Mouse (Mus musculus) heart, adult 11 months (tissue): ENCODE data around the gene Galnt14.

Experiments
- DNase-seq: peaks from one replicate; pipeline ENCODE4 v3.0.0; 2022

The Galnt14 gene

DNA sequence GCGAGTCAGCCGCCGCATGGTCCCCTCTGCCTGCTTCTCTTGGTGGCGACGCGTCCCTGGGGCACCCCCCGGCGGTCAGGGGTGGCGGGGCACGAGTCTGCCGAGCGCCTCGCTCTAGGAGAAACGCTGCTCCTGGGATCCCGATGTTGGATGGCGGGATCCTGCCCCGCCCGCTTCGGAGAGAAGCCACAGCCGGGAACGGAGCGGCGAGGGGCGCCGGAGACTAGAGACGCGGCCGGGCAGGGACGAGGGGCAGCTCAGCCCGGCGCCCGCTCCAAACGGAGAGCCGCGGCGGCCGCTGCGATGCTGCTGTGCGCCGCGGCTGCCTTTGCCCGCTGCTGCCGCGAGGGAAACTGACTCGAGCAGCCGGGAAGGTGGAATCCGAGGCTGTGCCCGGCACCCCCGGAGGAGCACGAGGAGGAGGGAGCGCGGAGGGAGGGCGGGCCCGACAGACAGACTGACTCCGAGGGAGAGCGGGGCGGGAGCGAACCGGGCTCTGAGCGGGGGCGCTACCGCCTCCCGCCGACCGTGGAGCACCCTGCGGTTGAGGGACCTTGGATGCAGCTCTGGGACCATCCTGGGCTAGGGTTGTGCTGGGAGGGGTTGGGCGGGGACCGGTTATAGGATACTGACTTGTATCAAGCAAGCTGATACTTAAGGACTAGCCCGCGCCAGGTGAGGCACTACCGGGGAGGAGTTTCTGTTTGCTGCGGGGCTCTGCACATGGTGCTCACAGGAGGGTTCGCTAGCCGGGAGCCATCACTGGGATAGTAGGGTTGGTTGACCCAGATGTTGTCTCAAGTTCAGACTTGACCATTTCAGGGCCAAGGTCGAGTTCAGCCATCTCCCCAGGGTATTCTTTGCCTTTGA, at the start of gene Galnt14:
TSS of gene Galnt14 (minus strand) at position 412 of the 870 bp plus-strand sequence.
- peak; percentile 88 for DNase-seq

DNA sequence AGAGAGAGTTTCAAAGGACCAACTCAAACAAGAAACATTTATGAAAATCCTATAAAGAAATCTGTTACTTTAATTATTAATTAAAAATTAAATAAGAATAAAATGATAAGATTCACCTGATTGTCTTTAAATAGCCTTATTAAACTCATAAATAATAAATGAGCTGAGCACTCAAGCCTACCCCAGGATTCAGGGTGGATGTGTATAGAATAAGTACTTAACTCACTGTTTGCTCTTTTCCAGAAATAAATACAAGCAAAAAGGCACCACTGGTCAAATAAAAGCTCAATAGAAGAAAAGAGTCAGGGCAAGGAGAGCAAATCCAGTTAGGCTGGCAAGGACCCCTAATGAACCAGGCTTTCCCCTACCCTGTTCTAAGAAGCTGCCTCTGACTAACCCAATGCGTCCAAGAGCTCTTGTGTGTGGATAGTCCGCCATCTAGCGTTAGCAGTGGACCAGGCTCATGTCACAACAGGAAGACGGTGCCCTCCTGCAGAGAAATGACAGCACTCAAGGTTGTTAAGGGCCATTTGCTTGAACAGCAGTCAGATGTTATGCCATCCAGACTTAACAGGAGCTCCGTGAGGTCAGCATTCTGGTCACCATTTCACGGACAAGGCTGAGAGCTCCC, 33.5 kb upstream of the Galnt14 start:
- peak; percentile 93 for DNase-seq

DNA sequence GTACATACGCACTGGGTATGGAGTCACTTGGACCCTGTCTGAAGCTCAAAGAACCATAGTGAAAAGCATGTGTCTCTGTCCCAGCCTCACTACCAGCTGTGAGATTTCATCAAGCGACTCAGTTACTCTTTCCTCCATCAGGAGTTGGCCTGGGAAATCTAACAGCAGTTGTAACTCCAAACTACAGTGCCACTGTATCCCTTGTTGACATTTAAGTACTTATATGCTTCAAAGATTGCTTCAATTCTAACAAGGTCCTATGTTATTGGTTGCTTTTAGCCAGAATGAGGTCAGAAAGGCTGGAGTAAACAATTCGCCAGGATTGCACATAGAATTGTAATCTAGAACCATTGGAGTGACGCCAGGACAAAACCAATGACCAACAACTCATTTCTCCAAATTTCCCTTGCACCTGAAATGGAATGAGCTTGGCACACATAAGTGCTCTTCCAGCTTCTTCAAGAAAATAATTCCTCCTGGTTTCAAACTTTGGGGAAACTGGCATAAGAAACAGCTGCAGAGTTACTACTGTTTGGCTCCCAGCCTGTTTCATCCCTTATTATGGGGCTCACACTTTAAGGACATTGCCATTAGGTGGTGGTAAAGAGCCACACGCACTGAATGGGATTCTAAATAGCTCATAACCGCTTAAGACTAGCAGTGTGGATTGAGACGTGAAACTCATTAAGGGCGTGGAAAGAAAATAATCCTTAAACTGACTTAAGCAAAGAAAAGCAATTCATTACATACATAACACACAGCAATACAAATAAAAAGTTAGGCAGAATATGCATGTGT, 13.8 kb upstream of the Galnt14 start:
- no peak for DNase-seq

DNA sequence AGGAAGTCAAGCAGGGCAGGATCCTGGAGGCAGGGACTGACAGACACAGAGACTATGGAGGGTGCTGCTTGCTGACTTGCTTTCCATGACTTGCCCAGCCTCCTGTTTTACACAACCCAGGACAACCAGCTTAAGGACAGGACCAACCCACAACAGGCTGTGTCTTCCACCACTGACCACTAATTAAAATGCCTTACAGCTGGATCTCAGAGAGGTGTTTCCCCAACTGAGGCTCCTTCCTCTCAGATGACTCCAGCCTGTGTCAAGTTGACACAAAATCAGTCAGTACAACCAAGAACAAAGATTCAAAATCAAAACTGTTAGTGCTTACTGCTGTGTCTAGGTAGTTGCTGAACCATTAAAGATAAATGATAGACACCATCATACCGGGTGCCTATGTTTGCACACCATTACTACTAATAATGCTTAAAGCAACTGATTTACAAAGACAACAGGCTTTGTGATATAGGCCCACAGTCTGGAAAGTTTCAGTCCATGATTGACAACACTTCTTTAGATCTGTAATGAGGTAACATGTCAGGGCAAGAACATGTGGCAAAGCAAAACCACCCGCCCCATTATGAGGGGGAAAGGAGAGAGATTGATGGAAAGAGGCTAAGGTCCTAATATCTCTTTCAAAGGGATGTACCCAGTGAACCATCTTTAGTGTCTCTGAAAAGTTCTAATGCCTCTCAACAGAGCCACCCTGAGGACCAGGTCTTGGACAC, 8.9 kb upstream of the Galnt14 start:
- DNase-seq = peak; percentile 50

- peak; percentile 64 for DNase-seq
Observed at GRCm38 (mm10) chr17:73716684-73717083, 6.4 kb upstream of the Galnt14 start.

DNA sequence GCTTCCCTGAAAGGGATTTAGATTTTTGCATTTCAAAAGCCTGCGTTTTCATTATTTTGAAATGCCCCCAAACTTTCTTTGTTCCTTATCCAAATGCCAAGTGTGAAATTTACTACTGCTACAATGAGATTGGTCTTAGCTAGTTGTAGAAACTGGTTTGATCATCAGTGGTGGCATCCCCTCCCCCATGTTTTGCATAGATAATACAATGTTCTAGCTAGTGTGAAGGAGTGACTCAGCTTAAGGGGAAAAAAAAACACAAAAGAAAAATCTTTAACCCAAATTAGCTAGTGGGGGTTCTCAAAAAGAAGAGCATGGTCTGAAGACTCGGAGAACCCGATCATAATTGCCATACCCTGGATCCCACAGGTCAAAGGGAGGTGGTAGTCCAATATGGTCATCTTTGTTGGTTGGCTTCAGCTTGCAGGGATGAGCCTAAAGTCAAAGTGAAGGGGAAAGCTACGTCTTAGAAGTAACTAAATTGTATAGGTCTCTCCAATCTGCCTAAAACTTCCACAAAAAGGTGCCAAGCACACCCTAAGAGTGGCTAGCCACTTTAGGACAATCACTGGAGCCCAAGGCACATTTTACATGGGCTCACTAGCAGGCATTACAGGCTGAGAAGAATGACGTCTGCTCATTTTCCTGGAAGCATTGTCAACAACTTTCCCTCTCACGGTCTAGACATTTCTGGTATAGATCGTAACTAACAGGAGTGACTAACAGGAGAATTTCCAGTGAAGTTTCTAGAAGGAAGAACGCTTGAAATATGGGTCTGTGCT, 4.4 kb upstream of the Galnt14 start:
- DNase-seq = no peak

- DNase-seq = no peak
Observed at GRCm38 (mm10) chr17:73713347-73713746, 3.1 kb upstream of the Galnt14 start.

DNA sequence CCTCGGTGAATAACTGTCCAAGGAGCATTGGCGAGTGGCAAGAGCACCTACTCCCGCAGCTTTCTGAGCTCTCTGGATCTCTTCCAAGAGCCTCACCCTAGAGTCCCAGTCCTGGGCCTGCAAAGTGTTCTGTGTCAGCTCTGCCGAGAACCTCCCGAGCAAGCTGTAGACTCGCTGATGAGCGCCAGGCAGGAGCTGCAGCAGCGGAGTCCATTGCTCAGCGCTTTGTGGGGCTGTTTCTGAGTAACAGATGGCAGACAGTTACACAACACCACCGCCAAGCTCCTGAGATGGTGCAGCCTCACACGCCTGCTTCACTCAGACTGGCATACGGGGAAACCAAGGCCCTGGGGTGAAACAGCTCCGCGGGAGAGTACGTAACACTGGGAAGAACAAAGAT, 1.7 kb upstream of the Galnt14 start:
- DNase-seq = peak; percentile 78

DNA sequence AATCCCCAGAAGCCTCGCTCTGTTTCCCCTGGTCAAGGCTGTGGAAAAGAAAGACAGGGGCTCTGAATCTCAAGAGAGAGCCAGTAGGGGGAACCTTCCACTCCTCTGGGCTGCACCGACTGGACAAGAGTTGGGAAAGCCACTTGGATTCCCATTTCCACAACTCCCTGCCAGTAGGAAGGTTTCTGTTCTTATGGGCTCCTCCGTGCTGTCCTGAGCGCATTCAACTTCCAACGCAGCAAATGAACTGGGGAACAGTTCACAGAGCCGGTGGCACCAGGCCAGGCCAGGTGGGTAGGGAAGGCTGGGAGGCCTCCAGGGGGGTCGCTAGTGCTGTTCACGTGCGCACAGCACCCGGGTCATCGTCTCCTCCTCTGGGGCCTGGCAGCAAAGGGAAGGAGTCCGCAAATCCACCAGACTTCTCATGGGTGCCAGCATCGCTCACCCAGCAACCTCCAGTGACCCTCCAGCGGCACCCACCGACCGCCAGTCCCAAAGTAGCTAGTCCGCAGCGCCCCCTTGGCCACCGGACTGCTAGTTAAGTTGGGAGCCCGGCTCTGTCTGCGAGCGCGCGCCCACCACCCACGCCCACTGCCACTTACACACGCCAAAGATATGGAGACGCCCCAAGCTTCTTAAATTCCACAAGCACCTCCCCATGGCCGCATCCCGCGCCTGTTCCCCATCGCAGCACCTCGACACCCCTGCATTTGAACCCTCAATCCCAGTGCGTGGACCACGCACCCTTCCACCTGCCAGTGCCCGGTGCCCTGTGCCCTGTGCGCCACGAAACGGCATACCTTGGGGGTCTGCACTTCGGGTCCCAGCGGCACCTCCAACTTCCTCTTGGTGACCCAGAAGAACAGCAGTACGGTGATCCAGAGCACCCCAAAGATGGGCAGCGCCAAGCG, 867 bp downstream of the Galnt14 start:
- DNase-seq = peak; percentile 82

GRCm38 (mm10) chr17:73708451-73708850, 1.8 kb downstream of the Galnt14 start:
- DNase-seq = peak; percentile 67

DNA sequence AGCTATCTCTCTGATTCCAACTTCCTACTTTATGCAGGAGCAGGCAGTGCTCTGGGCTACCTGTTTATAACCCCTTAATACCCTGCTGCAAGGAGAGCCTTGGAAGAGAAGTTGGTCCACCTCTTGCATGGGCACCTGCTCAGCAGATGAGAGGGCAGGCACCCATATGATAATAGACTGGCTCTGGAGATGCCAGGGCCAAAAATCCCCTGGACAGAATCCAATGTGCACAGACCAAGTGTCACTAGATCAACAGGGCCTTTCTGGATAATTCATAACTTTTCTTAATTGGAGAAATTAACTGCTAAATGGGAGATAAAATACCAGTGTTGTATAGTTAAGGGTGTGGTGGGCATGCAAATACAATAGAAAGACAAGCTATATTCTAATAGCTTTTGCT, 6.7 kb downstream of the Galnt14 start:
- DNase-seq = peak; percentile 71

DNA sequence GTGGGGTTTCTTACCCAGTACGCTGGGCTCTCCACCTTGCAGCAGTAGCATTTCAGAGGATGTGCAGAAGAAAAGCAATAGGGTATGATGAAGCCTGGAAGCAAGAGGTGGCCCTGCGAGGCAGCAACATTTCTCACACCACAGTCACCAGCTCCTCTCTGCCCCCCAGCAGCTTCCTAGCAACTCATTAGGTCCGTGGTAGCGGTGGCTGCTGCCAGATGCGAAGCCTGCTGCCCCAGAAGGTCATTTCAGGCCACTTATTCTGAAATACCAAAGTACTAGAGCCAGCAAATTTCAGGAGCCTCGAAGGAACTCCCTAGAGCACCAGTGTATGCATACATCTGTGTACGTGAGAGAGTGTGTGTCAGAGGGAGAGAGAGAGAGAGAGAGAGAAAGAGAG, 9.2 kb downstream of the Galnt14 start:
- DNase-seq = no peak

DNA sequence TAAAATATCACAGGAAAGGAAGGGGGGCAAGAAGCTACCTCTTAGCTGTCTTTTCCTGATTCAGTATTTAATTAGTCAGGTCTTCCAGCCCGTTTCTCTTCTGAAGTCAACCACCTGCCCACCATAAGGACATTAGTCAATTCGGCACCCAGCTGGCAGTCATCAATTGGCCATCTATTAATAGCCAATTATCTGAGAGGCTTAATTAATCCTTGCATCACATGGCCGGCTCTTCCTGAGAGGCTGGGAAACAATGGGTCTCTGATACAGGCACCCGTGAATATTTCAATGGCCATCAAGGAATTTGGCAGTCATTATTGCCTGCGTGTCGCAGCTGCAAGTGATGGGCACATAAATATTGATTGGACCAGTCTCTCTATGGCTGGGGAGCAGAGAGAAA, 10.4 kb downstream of the Galnt14 start:
- DNase-seq = no peak

GRCm38 (mm10) chr17:73694206-73694952, 15.9 kb downstream of the Galnt14 start:
- DNase-seq = no peak

DNA sequence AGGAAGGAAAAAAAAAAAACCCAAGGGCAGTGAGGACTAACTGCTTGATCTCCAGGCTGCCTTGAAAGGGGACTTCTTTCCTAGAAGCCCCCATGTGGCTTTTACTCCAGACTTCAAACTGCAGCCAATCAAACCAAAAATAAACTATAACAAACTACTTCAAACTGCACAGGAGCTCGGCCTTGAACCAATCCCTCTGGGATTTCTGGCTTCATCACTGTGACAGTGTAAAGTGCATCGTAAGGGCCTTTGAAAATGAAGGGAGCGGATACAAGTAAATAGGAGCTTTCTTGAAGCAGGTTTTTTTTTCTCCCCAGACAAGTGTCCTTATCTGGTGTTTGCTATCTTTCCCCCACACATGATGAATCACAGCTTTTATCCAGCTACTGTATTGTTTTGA, 22.0 kb downstream of the Galnt14 start:
- no peak for DNase-seq

DNA sequence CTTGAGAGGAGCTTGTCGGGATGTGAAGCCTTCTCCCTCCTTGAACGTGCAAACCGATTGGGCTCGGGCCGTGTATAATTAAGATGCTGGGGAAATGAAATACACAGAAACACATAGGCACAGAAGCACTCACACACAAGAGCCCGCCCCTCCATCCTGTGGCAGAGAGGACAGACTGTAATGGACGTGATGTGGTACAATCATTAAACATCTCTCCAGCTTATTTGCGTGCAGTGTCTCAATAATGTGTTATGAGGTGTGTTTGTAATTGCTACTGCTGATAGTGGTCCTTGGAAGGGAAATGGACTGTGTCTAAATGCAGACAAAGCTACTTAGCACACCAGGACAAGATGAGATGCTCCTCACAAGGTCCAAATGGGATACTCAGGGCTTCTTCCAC, 24.0 kb downstream of the Galnt14 start:
- no peak for DNase-seq

DNA sequence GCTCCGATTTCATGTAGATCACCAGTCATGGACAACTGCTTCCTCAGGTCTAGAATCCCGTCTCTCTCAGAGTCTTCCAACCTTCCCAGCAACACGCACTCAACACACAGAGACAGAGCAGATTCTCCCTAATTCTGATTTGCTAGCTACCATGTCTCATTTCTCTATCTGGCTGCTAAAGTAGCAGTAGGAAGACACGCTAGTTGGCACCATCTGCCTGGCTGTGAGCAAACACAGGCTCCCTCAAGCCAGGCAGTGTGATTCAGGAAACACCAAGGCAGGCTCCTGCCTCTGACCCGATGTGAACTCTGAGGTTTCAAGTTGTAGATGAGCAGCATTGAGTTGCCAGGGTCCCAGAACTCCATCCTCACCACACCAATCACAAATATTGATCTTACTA, 25.5 kb downstream of the Galnt14 start:
- DNase-seq = no peak

DNA sequence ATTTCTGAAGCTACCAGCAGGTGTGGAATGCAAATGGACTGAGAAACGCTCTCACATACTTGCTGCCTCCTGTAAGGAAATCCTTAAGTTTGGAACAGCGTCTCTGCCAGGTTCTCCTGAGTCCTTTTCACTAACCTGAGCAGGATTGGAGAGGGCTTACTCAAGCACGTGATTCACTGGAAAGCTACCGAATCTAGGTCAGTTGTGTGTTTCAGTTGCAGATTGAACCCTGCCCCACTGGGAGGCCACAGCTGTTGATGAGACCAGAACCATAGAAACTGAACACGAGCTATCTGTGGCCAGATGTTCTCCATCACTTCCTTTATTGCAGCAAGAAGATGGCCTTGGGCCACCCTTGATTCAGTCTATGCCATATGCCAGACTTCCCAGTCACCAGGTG, 38.3 kb downstream of the Galnt14 start:
- DNase-seq = no peak

DNA sequence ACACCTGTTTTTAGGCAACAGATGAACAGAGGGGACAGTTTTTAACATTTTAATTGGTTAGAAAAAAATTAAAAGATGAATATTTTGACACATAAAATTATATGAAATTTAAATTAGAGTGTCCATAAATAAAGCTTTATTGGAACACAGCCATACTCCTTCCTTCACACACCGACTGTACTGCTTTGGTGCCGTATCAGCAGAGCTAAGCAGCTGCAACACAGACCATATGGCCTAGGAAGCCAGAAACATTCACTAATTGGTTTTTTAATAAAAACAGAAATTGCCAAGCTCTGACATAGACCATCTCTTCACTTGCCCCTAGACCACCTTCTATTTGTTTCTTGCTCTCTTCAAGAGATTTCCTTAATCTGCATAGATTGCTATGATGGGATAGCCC, 40.2 kb downstream of the Galnt14 start:
- no peak for DNase-seq

- no peak for DNase-seq
Observed at GRCm38 (mm10) chr17:73668996-73669395, 41.3 kb downstream of the Galnt14 start.
